Mouse (Mus musculus) spleen, adult 2 months (tissue): ENCODE measurements around the gene Sirt5. TPM values are rescaled to one million over a fixed set of nuclear protein-coding genes. Genes with fewer than 3 reads are reported as not detected.

Experiments
- DNase-seq, 2 experiments: peaks; one replicate each; pipeline versions ENCODE4 v3.0.0 to v3.0.0-alpha.2; 2012 to 2021; ENCODE audit warnings: low spot score in 2 of 2, low read depth in 1 of 2
- H3K27ac ChIP-seq: fragments of 200-500 bp; 2 replicates; pipeline ENCODE4 v1.5.1; 2012; ENCODE audit warnings: low read length, inconsistent platforms; ENCODE audit not compliant: insufficient read depth
- H3K27me3 ChIP-seq: fragments of 200-500 bp; 2 replicates; pipeline ENCODE4 v1.6.1; 2012; ENCODE audit warnings: mild to moderate bottlenecking, moderate library complexity, low read length, inconsistent platforms; ENCODE audit not compliant: control insufficient read depth, insufficient read depth
- H3K36me3 ChIP-seq: fragments of 200-500 bp; 2 replicates; pipeline ENCODE4 v1.6.1; 2012; ENCODE audit warnings: mild to moderate bottlenecking, low read length, inconsistent platforms; ENCODE audit not compliant: control insufficient read depth, insufficient read depth
- H3K4me1 ChIP-seq: fragments of 200-500 bp; 2 replicates; pipeline ENCODE4 v1.6.1; 2011; ENCODE audit warnings: inconsistent platforms; ENCODE audit not compliant: control insufficient read depth, insufficient read depth, insufficient read length
- H3K4me3 ChIP-seq: fragments of 200-500 bp; 2 replicates; pipeline ENCODE4 v1.5.1; 2011; ENCODE audit warnings: mild to moderate bottlenecking, inconsistent platforms; ENCODE audit not compliant: insufficient read depth, insufficient read length; ENCODE audit errors: extremely low read depth
- CTCF ChIP-seq: fragments of 200-500 bp; IDR thresholded peaks from 2 replicates; pipeline ENCODE4 v1.5.1; 2011; ENCODE audit warnings: mild to moderate bottlenecking, inconsistent platforms; ENCODE audit not compliant: insufficient read depth, insufficient read length, insufficient replicate concordance; ENCODE audit errors: extremely low read depth
- POLR2A ChIP-seq: fragments of 200-500 bp; IDR thresholded peaks from 2 replicates; pipeline ENCODE4 v1.6.1; 2011; ENCODE audit warnings: low read depth, low read length, inconsistent platforms
- WGBS: fragments of 180-500 bp; shearing (Covaris S2); methylation state at CpG from one replicate; pipeline ENCODE4 v1.1.7; 2018; 5-methylcytosine and 5-hydroxymethylcytosine counted together
- polyA plus RNA-seq: library from polyadenylated mRNA; depleted of rRNA; stranded (reverse); fragments of >200 nt; gene quantifications from 2 replicates; pipeline ENCODE4 v1.2.3, GENCODE M21; 2012; rRNA removed

Gene Sirt5
- polyA plus RNA-seq, 1 experiment = 3.3 TPM

- Histone ChIP-seq H3K27me3 (no peaks in the 10 kb centered on the region), H3K4me1 (peaks cover 18% of the 10 kb centered on the region; the same call in 1 of the 2 replicates), H3K36me3 (no peaks in the 10 kb centered on the region), H3K27ac (no peak overlapping the region), H3K4me3 (no peak overlapping the region)
- TF ChIP-seq POLR2A (no peak), CTCF (no peak)
- DNase-seq = no peak
- WGBS = 87% methylated on average over 4 of the region's 4 CpGs
Observed at GRCm38 (mm10) chr13:43443706-43444105, 78.4 kb downstream of the Sirt5 start.

- TF ChIP-seq POLR2A (no peak), CTCF (no peak)
- peaks cover 18% of the 10 kb centered on the region; the same call in 1 of the 2 replicates for H3K4me1 ChIP-seq
- DNase-seq = no peak
- H3K4me3 ChIP-seq = no peak overlapping the region
- 87% methylated on average over 3 of the region's 3 CpGs for WGBS
- no peaks in the 10 kb centered on the region for H3K27me3 ChIP-seq
- no peaks in the 10 kb centered on the region for H3K36me3 ChIP-seq
- H3K27ac ChIP-seq = no peak overlapping the region
Observed at GRCm38 (mm10) chr13:43444717-43445116, 79.4 kb downstream of the Sirt5 start.

Other genes starting within 250 kb of the Sirt5 start
- gene Tbc1d7, start 194.0 kb upstream of the Sirt5 start, polyA plus RNA-seq = 5.7 and 6.3 TPM in 2 replicates
- 2.8 and 3.5 TPM in 2 replicates for gene Gfod1, start 61.3 kb upstream of the Sirt5 start, polyA plus RNA-seq
- gene Nol7, start 32.9 kb downstream of the Sirt5 start, polyA plus RNA-seq = 62.1 and 83.8 TPM in 2 replicates
- 14.4 and 15.7 TPM in 2 replicates for gene Ranbp9, start 115.8 kb downstream of the Sirt5 start, polyA plus RNA-seq
- 10.0 and 16.6 TPM in 2 replicates for gene Mcur1, start 194.7 kb downstream of the Sirt5 start, polyA plus RNA-seq